Mouse (Mus musculus) midbrain, postnatal 0 days (tissue): ENCODE measurements around the gene Olfr224. TPM values are rescaled to one million over a fixed set of nuclear protein-coding genes. Genes with fewer than 3 reads are reported as not detected.

ENCODE experiments used
- ATAC-seq: fragments of 200-750 bp; cut with Nextera tagmentation; 2 replicates; pipeline ENCODE4 v1.8.0; 2017; ENCODE audit warnings: moderate number of reproducible peaks, mild to moderate bottlenecking, moderate TSS enrichment, moderate library complexity; ENCODE audit not compliant: low FRiP score
- DNase-seq: peaks from one replicate; pipeline ENCODE4 v3.0.0-alpha.2; 2015; ENCODE audit warnings: low spot score
- H3K27ac ChIP-seq: fragments of 300-500 bp; sonication (generic); 2 replicates; pipeline ENCODE4 v1.5.1; 2014; ENCODE audit warnings: low read depth, mild to moderate bottlenecking, low read length, mixed read lengths
- H3K27me3 ChIP-seq: fragments of 300-500 bp; sonication (generic); 2 replicates; pipeline ENCODE4 v1.6.1; 2014; ENCODE audit warnings: low read length, control low read depth, mixed read lengths; ENCODE audit not compliant: insufficient read depth
- H3K36me3 ChIP-seq: fragments of 300-500 bp; sonication (generic); 2 replicates; pipeline ENCODE4 v1.6.1; 2014; ENCODE audit warnings: low read length, control low read depth, mixed read lengths; ENCODE audit not compliant: insufficient read depth
- H3K4me1 ChIP-seq: fragments of 300-500 bp; sonication (generic); 2 replicates; pipeline ENCODE4 v1.6.1; 2014; ENCODE audit warnings: mild to moderate bottlenecking, control low read depth, antibody characterized with exemption, low read length, mixed read lengths; ENCODE audit not compliant: insufficient read depth
- H3K4me2 ChIP-seq: fragments of 300-500 bp; sonication (generic); 2 replicates; pipeline ENCODE4 v1.6.1; 2014; ENCODE audit warnings: low read depth, mild to moderate bottlenecking, low read length, mixed read lengths; ENCODE audit not compliant: poor library complexity, severe bottlenecking
- H3K4me3 ChIP-seq: fragments of 300-500 bp; sonication (generic); 2 replicates; pipeline ENCODE4 v1.5.1; 2014; ENCODE audit warnings: low read depth, mild to moderate bottlenecking, low read length, moderate library complexity
- H3K9ac ChIP-seq: fragments of 300-500 bp; sonication (generic); replicated peaks from 2 replicates; pipeline ENCODE4 v1.6.1; 2014; ENCODE audit warnings: mild to moderate bottlenecking, low read length, moderate library complexity, mixed read lengths; ENCODE audit not compliant: poor library complexity, severe bottlenecking
- H3K9me3 ChIP-seq: fragments of 300-500 bp; sonication (generic); 2 replicates; pipeline ENCODE4 v1.6.1; 2016; ENCODE audit warnings: low read length, control low read depth
- CTCF ChIP-seq: IDR thresholded peaks from 2 replicates; pipeline ENCODE4 v1.5.1; 2016; ENCODE audit warnings: antibody characterized with exemption, mild to moderate bottlenecking
- WGBS: fragments of 180-500 bp; shearing (Covaris S2); extraction: QIAGEN DNeasy Blood & Tissue Kit; methylation state at CpG from one replicate; pipeline ENCODE4 v1.1.7; 2014; 5-methylcytosine and 5-hydroxymethylcytosine counted together
- polyA plus RNA-seq: library from polyadenylated mRNA; unstranded; fragments of >200 nt; fragmentation: Nextera tagmentation; extraction: Ambion mirVana; gene quantifications from 2 replicates; pipeline ENCODE4 v1.2.1, GENCODE M21; 2015
- total RNA-seq: library from RNA; depleted of rRNA; stranded (reverse); fragments of >200 nt; gene quantifications from 2 replicates; pipeline ENCODE4 v1.2.3, GENCODE M21; 2014; rRNA removed

Gene Olfr224
- not detected in 2 replicates for total RNA-seq
- polyA plus RNA-seq = not detected in 2 replicates

- Histone ChIP-seq H3K4me1 (no peaks in the 10 kb centered on the region), H3K9ac (no peak within 1 kb of the TSS), H3K4me3 (no peak within 1 kb of the TSS), H3K27me3 (no peaks in the 10 kb centered on the region), H3K36me3 (no peaks in the 10 kb centered on the region), H3K9me3 (no peaks in the 10 kb centered on the region), H3K4me2 (no peak within 1 kb of the TSS), H3K27ac (no peak within 1 kb of the TSS)
- 73% methylated on average over 5 of the region's 5 CpGs for WGBS
- no peak for TF ChIP-seq CTCF
- ATAC-seq (no peak), DNase-seq (no peak)
These were observed at the start of gene Olfr224 for GRCm38 (mm10) chr11:58570405-58570804. Gene Olfr224 (minus strand): TSS chr11:58570553.

- Histone ChIP-seq H3K9ac (no peak overlapping the region), H3K4me3 (no peak overlapping the region), H3K27ac (no peak overlapping the region), H3K4me1 (no peaks in the 10 kb centered on the region; the same call in 1 of the 2 replicates), H3K9me3 (no peaks in the 10 kb centered on the region), H3K36me3 (no peaks in the 10 kb centered on the region), H3K4me2 (no peak overlapping the region), H3K27me3 (no peaks in the 10 kb centered on the region; the same call in 1 of the 2 replicates)
- ATAC-seq (no peak), DNase-seq (no peak)
- no peak for TF ChIP-seq CTCF
- 44% methylated on average over 6 of the region's 6 CpGs for WGBS
These were observed 48.4 kb upstream of the Olfr224 start for GRCm38 (mm10) chr11:58618793-58619192.

DNA sequence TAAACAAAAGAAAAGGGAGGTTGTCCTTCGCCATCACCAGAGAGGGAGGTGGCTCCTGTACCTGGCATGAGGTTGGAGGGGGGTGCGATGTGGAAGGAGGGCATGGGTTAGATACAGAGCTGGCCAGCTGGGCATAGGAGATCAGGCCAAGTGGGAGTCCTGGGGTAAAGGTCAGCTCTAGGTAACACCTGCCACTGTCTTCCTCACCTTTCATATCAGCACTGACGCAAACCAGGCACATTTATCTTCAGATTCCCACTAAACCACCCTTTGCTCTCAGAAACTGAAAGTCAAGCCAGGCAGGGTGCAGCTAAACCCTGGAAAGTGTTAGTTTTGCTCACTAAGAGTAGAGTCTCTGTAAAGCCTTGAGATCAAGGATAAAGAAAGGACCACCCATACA is 48.0 kb upstream of the Olfr224 start:
- WGBS = 79% methylated on average over 3 of the region's 3 CpGs
- Histone ChIP-seq H3K4me3 (no peak overlapping the region), H3K9ac (no peak overlapping the region), H3K27ac (no peak overlapping the region), H3K9me3 (no peaks in the 10 kb centered on the region), H3K36me3 (no peaks in the 10 kb centered on the region), H3K4me1 (no peaks in the 10 kb centered on the region; the same call in 1 of the 2 replicates), H3K27me3 (no peaks in the 10 kb centered on the region), H3K4me2 (no peak overlapping the region)
- ATAC-seq (no peak), DNase-seq (no peak)
- TF ChIP-seq CTCF = no peak

DNA sequence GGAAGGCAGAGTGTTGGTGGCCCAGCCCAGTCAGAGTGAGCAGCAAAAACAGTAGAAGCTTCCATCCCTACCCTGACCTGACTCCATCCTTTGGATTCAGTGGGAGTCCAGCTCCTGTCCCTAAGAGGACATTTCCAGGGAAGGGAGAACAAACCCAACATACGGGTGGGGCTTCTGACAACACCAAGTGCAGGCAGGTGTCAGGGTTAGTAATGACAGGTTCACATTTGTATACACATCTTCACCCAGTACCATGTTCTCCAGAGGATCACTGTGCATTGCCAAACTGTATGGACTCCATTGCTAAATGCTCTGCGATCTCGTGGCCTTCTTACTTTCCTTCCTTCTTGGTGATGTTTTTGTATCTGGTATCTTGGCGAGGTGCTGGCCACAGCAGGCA is 45.6 kb upstream of the Olfr224 start, which contains the start of gene 2210407C18Rik:
TSS of gene 2210407C18Rik (minus strand) at position 101 of the 400 bp plus-strand sequence.
- TF ChIP-seq CTCF = no peak
- ATAC-seq = no peak
- WGBS = 93% methylated on average over 4 of the region's 4 CpGs

GRCm38 (mm10) chr11:58614526-58614925 is 44.2 kb upstream of the Olfr224 start:
- Histone ChIP-seq H3K9me3 (no peaks in the 10 kb centered on the region), H3K27ac (no peak overlapping the region)

More for the DNA sequence above, 45.6 kb upstream of the Olfr224 start, which contains the start of gene 2210407C18Rik:
- H3K4me1 ChIP-seq = no peaks in the 10 kb centered on the region; the same call in 1 of the 2 replicates
- H3K27ac ChIP-seq = no peak within 1 kb of the TSS
- no peaks in the 10 kb centered on the region for H3K36me3 ChIP-seq
- H3K27me3 ChIP-seq = no peaks in the 10 kb centered on the region
- H3K9me3 ChIP-seq = no peaks in the 10 kb centered on the region
- H3K9ac ChIP-seq = no peak within 1 kb of the TSS
- no peak within 1 kb of the TSS for H3K4me3 ChIP-seq
- DNase-seq = no peak
- no peak within 1 kb of the TSS for H3K4me2 ChIP-seq

GRCm38 (mm10) chr11:58613359-58613758 is 43.0 kb upstream of the Olfr224 start:
- no peak overlapping the region for H3K27ac ChIP-seq
- no peak for DNase-seq
- H3K9me3 ChIP-seq = no peaks in the 10 kb centered on the region
- H3K4me1 ChIP-seq = no peaks in the 10 kb centered on the region; the same call in 1 of the 2 replicates
- H3K27me3 ChIP-seq = no peaks in the 10 kb centered on the region
- no peak overlapping the region for H3K9ac ChIP-seq
- TF ChIP-seq CTCF = no peak
- 86% methylated on average over 3 of the region's 3 CpGs for WGBS
- H3K4me2 ChIP-seq = no peak overlapping the region
- H3K4me3 ChIP-seq = no peak overlapping the region
- no peak for ATAC-seq
- H3K36me3 ChIP-seq = no peaks in the 10 kb centered on the region

More at GRCm38 (mm10) chr11:58614526-58614925, 44.2 kb upstream of the Olfr224 start:
- DNase-seq (no peak), ATAC-seq (no peak)
- no peaks in the 10 kb centered on the region for H3K36me3 ChIP-seq
- TF ChIP-seq CTCF = no peak
- H3K9ac ChIP-seq = no peak overlapping the region
- H3K4me1 ChIP-seq = no peaks in the 10 kb centered on the region; the same call in 1 of the 2 replicates
- H3K27me3 ChIP-seq = no peaks in the 10 kb centered on the region
- no peak overlapping the region for H3K4me2 ChIP-seq
- no peak overlapping the region for H3K4me3 ChIP-seq
